Mouse (Mus musculus) liver, embryonic 11.5 days (tissue): ENCODE measurements around the gene Pex11a. TPM values are rescaled to one million over a fixed set of nuclear protein-coding genes. Genes with fewer than 3 reads are reported as not detected.

Source experiments
- ATAC-seq: fragments of 200-750 bp; cut with Nextera tagmentation; replicated peaks from 2 replicates; pipeline ENCODE4 v1.8.0; 2017; ENCODE audit warnings: moderate number of reproducible peaks, mild to moderate bottlenecking, moderate TSS enrichment, moderate library complexity; ENCODE audit not compliant: low FRiP score
- DNase-seq: peaks from one replicate; pipeline ENCODE4 v3.0.0-alpha.2; 2017; ENCODE audit warnings: low spot score
- H3K27ac ChIP-seq: fragments of 300-500 bp; sonication (generic); 2 replicates; pipeline ENCODE4 v1.5.1; 2014; ENCODE audit warnings: mild to moderate bottlenecking, low read depth, low read length, control low read depth
- H3K27me3 ChIP-seq: fragments of 300-500 bp; sonication (generic); replicated peaks from 2 replicates; pipeline ENCODE4 v1.6.1; 2014; ENCODE audit warnings: low read length, mixed read lengths; ENCODE audit not compliant: control insufficient read depth, insufficient read depth
- H3K36me3 ChIP-seq: fragments of 300-500 bp; sonication (generic); 2 replicates; pipeline ENCODE4 v1.6.1; 2014; ENCODE audit warnings: mild to moderate bottlenecking, low read length, moderate library complexity, mixed read lengths; ENCODE audit not compliant: control insufficient read depth, insufficient read depth
- H3K4me1 ChIP-seq: fragments of 300-500 bp; sonication (generic); replicated peaks from 2 replicates; pipeline ENCODE4 v1.6.1; 2014; ENCODE audit warnings: low read length, mixed read lengths; ENCODE audit not compliant: control insufficient read depth, insufficient read depth
- H3K4me2 ChIP-seq: fragments of 300-500 bp; sonication (generic); 2 replicates; pipeline ENCODE4 v1.6.1; 2014; ENCODE audit warnings: mild to moderate bottlenecking, control low read depth, moderate library complexity
- H3K4me3 ChIP-seq: fragments of 300-500 bp; sonication (generic); 2 replicates; pipeline ENCODE4 v1.5.1; 2014; ENCODE audit warnings: low read depth, low read length, control low read depth
- H3K9ac ChIP-seq: fragments of 300-500 bp; sonication (generic); 2 replicates; pipeline ENCODE4 v1.6.1; 2014; ENCODE audit warnings: low read depth, low read length, control low read depth
- H3K9me3 ChIP-seq: fragments of 300-500 bp; sonication (generic); 2 replicates; pipeline ENCODE4 v1.6.1; 2016; ENCODE audit warnings: low read length, inconsistent platforms, mixed read lengths; ENCODE audit not compliant: control insufficient read depth
- WGBS: fragments of 180-500 bp; shearing (Covaris S2); extraction: QIAGEN DNeasy Blood & Tissue Kit; methylation state at CpG from one replicate; pipeline ENCODE4 v1.1.7; 2014; 5-methylcytosine and 5-hydroxymethylcytosine counted together
- polyA plus RNA-seq: library from polyadenylated mRNA; unstranded; fragments of >200 nt; fragmentation: Nextera tagmentation; extraction: Ambion mirVana; gene quantifications from 2 replicates; pipeline ENCODE4 v1.2.1, GENCODE M21; 2014

Gene Pex11a
- polyA plus RNA-seq, 1 experiment from 2014 or later = 2.3 TPM

DNA sequence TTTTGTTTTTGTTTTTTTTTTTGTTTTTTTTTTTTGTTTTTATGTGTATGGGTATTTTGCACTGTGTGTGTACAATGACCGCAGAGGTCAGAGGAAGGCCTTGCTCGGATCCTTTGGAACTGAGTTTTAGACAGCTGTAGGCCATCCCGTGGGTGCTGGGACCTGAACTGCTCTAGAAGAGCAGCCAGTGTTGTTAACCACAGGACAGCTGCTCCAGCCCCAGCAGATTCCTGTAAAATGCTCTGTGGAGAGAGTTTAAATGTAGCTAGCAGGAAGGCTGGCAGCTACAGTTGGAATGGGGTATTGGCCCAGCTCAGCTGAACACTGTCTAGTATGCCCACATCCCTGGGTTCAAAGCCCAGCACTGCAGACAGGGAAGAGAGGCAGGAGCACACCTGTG, 26.7 kb upstream of the Pex11a start:
- 77% methylated on average over 3 of the region's 3 CpGs for WGBS
- Histone ChIP-seq H3K4me2 (no peak overlapping the region), H3K27me3 (no peaks in the 10 kb centered on the region), H3K27ac (no peak overlapping the region), H3K9ac (no peak overlapping the region), H3K4me3 (no peak overlapping the region), H3K9me3 (no peaks in the 10 kb centered on the region), H3K36me3 (no peaks in the 10 kb centered on the region), H3K4me1 (no peaks in the 10 kb centered on the region)
- ATAC-seq (no peak), DNase-seq (no peak)

DNA sequence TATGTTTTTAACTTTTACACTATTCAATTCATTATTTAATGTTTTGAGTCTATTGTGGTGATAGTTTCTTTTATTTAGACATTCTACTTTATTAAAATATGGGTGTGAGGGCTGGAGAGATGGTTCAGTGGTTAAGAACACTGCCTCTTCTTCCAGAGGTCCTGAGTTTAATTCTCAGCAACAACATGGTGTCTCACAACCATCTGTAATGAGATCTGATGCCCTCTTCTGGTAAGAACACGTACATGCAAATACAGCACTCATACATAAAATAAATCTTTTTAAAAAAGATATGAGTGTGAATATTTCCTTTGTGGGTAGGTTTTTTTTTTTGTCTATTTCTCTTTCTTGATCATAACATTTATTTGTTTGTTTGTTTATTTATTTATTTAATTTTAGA, 23.1 kb upstream of the Pex11a start:
- Histone ChIP-seq H3K4me1 (no peaks in the 10 kb centered on the region), H3K27ac (no peak overlapping the region), H3K9ac (no peak overlapping the region), H3K27me3 (no peaks in the 10 kb centered on the region), H3K4me3 (no peak overlapping the region), H3K4me2 (no peak overlapping the region), H3K9me3 (no peaks in the 10 kb centered on the region), H3K36me3 (no peaks in the 10 kb centered on the region)
- 38% methylated on average over 1 of the region's 1 CpGs for WGBS
- DNase-seq (no peak), ATAC-seq (no peak)

DNA sequence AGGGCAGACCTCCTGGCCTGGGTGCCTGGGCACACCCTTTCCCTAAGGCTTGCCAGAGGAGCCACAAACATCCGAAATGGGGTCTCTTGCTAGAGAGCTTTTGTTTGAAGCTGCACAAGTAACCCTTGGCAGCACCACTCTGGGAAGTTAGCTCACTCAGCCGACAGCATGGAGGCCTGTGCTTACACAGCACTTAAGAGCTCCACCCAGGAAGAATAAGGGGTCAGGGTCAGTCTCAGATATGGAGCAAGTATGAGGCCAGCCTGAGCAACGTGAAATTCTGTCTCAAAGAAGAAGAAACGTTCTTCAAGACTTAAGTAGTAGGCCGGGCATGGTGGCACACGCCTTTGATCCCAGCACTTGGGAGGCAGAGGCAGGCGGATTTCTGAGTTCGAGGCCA, 19.2 kb upstream of the Pex11a start:
- WGBS = 70% methylated on average over 8 of the region's 8 CpGs

DNA sequence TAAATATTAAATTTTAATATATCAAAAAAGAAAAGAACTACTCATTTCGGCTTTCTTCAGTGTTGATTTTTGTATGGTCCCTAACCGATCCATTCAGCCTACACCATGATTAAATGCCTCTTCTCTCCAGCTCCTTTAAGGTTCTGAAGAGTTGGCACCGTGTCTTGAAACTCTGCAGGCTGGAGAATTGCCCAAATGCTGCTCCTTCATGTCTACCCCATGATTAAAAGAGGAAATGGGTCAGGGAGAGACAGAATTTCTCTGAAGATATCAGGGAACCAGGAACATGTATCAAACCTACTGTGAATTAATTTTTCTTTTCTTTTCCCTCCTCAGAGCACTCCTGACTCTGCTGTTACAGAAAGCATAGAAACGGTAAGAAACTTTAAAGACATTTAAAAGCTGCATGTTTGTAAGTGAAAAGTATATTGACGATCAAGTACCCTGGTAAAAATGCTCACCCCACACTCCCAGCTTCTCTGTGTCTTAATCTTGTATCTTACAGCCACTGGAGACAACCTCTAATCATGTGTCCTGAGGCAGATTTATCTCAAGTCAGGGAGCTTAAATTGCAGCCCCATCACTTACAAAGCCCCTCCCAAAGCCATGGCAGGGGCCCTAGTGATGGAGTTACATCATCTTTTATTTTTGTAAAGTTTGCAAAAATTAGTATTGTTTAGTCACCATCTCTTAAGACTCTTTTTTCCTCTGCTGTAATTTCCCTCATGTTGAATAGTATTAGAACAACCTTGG, 18.4 kb upstream of the Pex11a start:
- Histone ChIP-seq H3K4me1 (no peaks in the 10 kb centered on the region), H3K4me2 (no peak overlapping the region), H3K27ac (no peak overlapping the region), H3K27me3 (no peaks in the 10 kb centered on the region), H3K9ac (no peak overlapping the region), H3K4me3 (no peak overlapping the region), H3K36me3 (no peaks in the 10 kb centered on the region), H3K9me3 (no peaks in the 10 kb centered on the region)
- WGBS = 65% methylated on average over 5 of the region's 5 CpGs
- DNase-seq (no peak), ATAC-seq (no peak)

More for the DNA sequence above, 19.2 kb upstream of the Pex11a start:
- H3K27me3 ChIP-seq = no peaks in the 10 kb centered on the region
- H3K4me2 ChIP-seq = no peak overlapping the region
- no peak overlapping the region for H3K27ac ChIP-seq
- DNase-seq (no peak), ATAC-seq (no peak)
- H3K9me3 ChIP-seq = no peaks in the 10 kb centered on the region
- no peak overlapping the region for H3K4me3 ChIP-seq
- no peak overlapping the region for H3K9ac ChIP-seq
- H3K36me3 ChIP-seq = no peaks in the 10 kb centered on the region
- no peaks in the 10 kb centered on the region for H3K4me1 ChIP-seq

DNA sequence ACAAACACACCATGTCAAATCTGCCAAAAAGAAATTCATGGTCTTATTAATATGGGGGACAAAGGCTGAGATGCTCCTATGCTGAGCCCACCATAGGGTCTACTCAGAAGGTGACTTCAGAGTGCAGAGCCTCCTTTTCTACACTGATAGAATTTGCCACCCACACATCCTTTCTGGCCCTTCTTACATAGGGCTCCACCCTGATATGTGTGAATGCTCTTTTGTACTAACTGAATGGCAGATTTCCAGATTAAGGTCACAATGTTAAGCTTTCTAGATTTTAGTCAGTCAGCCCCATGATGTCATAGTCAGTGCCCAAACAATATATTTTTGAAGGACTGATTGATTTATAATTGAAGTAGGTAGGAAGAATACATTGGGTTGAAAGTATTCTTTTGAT, 16.8 kb upstream of the Pex11a start:
- Histone ChIP-seq H3K4me2 (no peak overlapping the region), H3K27ac (no peak overlapping the region), H3K36me3 (no peaks in the 10 kb centered on the region), H3K4me3 (no peak overlapping the region), H3K9ac (no peak overlapping the region), H3K27me3 (no peaks in the 10 kb centered on the region), H3K4me1 (no peaks in the 10 kb centered on the region), H3K9me3 (no peaks in the 10 kb centered on the region)
- no peak for ATAC-seq
- no peak for DNase-seq

DNA sequence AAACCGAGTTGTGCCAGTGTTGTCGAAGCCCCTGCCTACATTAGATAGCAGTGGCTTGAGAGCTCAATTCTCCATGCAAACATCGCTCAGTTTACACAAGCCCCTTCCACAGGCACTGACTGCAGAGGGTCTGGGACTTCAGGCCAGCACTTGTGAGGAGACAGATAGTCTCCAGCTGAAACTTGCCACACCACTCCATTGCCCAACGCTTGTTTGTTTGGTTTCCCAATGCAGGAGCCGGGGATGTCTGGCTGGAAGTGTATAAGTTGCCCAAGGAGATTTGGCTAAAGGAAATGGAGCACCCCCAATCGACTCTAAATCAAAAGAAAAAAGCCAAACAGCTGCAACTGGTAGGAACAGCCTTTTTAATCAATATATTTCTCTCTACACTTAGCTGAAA, 15.2 kb upstream of the Pex11a start:
- 52% methylated on average over 6 of the region's 6 CpGs for WGBS
- H3K9ac ChIP-seq = no peak overlapping the region
- H3K4me3 ChIP-seq = no peak overlapping the region
- ATAC-seq (no peak), DNase-seq (no peak)
- no peak overlapping the region for H3K27ac ChIP-seq
- no peak overlapping the region for H3K4me2 ChIP-seq
- H3K36me3 ChIP-seq = no peaks in the 10 kb centered on the region
- H3K4me1 ChIP-seq = no peaks in the 10 kb centered on the region
- H3K27me3 ChIP-seq = no peaks in the 10 kb centered on the region
- no peaks in the 10 kb centered on the region for H3K9me3 ChIP-seq

DNA sequence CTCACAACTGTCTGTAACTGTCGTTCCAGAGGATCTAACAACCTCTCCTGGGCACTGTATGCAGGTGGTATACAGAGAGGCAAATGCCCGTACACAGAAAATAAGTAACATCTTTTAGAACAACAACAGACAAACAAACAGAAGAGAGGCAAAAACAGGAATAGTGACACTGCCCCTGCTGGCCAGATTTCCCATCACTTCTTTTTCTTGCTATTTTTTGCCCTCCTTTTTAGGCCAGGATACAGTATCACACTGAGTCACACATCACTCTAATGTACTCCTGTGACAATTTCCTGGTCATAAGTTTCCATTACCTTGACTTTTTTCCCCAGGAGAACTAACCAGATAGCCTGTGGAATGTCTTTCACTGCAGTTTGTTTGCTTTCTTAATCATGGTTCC, 13.4 kb upstream of the Pex11a start:
- H3K4me3 ChIP-seq = no peak overlapping the region
- no peak for DNase-seq
- WGBS = 47% methylated on average over 2 of the region's 2 CpGs
- ATAC-seq = no peak
- H3K27ac ChIP-seq = no peak overlapping the region
- H3K36me3 ChIP-seq = no peaks in the 10 kb centered on the region
- H3K27me3 ChIP-seq = no peaks in the 10 kb centered on the region
- H3K4me2 ChIP-seq = no peak overlapping the region
- no peak overlapping the region for H3K9ac ChIP-seq
- no peaks in the 10 kb centered on the region for H3K4me1 ChIP-seq
- no peaks in the 10 kb centered on the region for H3K9me3 ChIP-seq

DNA sequence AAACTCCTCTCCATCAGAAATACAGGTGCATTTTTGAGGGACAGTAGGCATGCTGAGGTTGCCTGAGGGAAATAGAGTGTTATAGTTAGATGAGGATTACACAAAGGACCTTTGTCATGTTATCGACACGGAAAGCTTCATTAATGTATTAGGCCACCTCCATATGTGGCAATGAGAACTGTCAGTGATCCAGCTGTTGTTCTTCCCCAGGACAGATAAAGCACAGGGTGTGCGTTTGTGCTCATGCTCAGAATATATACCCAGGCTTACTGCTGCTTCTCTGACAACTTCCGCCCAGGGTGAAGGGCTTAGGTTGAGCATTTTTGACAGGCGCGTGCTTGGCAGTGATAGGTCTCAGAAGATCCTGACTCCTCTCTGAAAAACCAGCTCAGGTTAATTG, 6.6 kb upstream of the Pex11a start:
- Histone ChIP-seq H3K4me1 (no peaks in the 10 kb centered on the region), H3K9ac (no peak overlapping the region), H3K9me3 (no peaks in the 10 kb centered on the region), H3K27me3 (no peaks in the 10 kb centered on the region), H3K4me3 (no peak overlapping the region), H3K36me3 (no peaks in the 10 kb centered on the region), H3K27ac (no peak overlapping the region), H3K4me2 (no peak overlapping the region)
- no peak for ATAC-seq
- WGBS = 89% methylated on average over 6 of the region's 6 CpGs
- DNase-seq = no peak

DNA sequence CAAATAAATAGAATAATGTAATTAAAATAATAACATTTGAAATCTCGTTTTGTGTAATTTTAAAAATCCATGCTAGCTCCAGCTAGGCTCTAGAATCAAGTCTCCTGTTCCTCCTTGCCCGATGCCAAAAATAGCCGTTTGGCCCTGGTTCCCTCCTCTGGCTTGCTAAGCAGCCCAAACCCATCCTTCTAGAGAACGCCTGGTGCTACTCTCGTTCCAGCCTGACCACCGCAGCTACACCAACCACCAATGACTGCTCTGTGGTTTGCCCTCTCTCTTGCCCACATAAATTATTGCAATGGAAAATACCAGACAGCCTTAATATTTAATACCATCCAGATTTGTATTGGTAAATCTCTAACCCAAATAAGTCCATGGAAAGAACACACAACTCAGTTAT, 4.7 kb upstream of the Pex11a start:
- Histone ChIP-seq H3K4me3 (no peak overlapping the region), H3K9me3 (no peaks in the 10 kb centered on the region), H3K4me1 (peaks cover 3% of the 10 kb centered on the region; the same call in 1 of the 2 replicates), H3K27ac (no peak overlapping the region), H3K27me3 (no peaks in the 10 kb centered on the region), H3K9ac (no peak overlapping the region), H3K4me2 (no peak overlapping the region), H3K36me3 (no peaks in the 10 kb centered on the region)
- DNase-seq = no peak
- WGBS = 69% methylated on average over 6 of the region's 6 CpGs
- ATAC-seq = no peak
